Mouse (Mus musculus) bone marrow, adult 2 months (tissue): ENCODE results near the gene Necab3. TPM values are rescaled to one million over a fixed set of nuclear protein-coding genes. Genes with fewer than 3 reads are reported as not detected.

Experiments
- H3K27ac ChIP-seq: fragments of 200-500 bp; 2 replicates; pipeline ENCODE4 v1.5.1; 2012; ENCODE audit warnings: low read depth, mild to moderate bottlenecking, control low read depth, inconsistent platforms, low read length; ENCODE audit not compliant: control insufficient read depth, poor library complexity, insufficient read depth
- H3K4me1 ChIP-seq: fragments of 200-500 bp; 2 replicates; pipeline ENCODE4 v1.6.1; 2011; ENCODE audit warnings: low read length; ENCODE audit not compliant: control insufficient read depth, insufficient read depth
- H3K4me3 ChIP-seq: fragments of 200-500 bp; replicated peaks from 2 replicates; pipeline ENCODE3; 2011; ENCODE audit warnings: mild to moderate bottlenecking, low read depth, low read length, control low read depth; ENCODE audit not compliant: control insufficient read depth
- CTCF ChIP-seq: fragments of 200-500 bp; IDR thresholded peaks from 2 replicates; pipeline ENCODE4 v1.5.1; 2011; ENCODE audit warnings: low read length, control low read depth; ENCODE audit not compliant: control insufficient read depth, insufficient read depth
- POLR2A ChIP-seq: fragments of 200-500 bp; IDR thresholded peaks from 2 replicates; pipeline ENCODE4 v1.6.1; 2011; ENCODE audit warnings: low read depth, mild to moderate bottlenecking, control low read depth, low read length, borderline replicate concordance; ENCODE audit not compliant: control insufficient read depth
- WGBS: fragments of 180-500 bp; shearing (Covaris S2); methylation state at CpG from one replicate; pipeline ENCODE4 v1.1.7; 2018; 5-methylcytosine and 5-hydroxymethylcytosine counted together
- polyA plus RNA-seq: library from polyadenylated mRNA; stranded (reverse); fragments of >200 nt; gene quantifications from 2 replicates; pipeline ENCODE4 v1.2.4, GENCODE M21; 2011; ENCODE audit warnings: low replicate concordance; ENCODE audit not compliant: missing spikeins, insufficient read depth, insufficient read length

Necab3 gene
- polyA plus RNA-seq, 1 experiment = 5.3 TPM

- no peak for TF ChIP-seq CTCF
- TF ChIP-seq POLR2A = no peak
- Histone ChIP-seq H3K27ac (no peak overlapping the region), H3K4me3 (no peak overlapping the region), H3K4me1 (no peaks in the 10 kb centered on the region)
- WGBS = 82% methylated on average over 5 of the region's 5 CpGs
These were observed 37.1 kb upstream of the Necab3 start for GRCm38 (mm10) chr2:154595775-154596174.

- Histone ChIP-seq H3K4me3 (no peak overlapping the region), H3K27ac (no peak overlapping the region), H3K4me1 (no peaks in the 10 kb centered on the region)
- TF ChIP-seq POLR2A = no peak
- peak; percentile 80 for TF ChIP-seq CTCF
- 72% methylated on average over 3 of the region's 3 CpGs for WGBS
These were observed 34.3 kb upstream of the Necab3 start for GRCm38 (mm10) chr2:154593025-154593424.

GRCm38 (mm10) chr2:154591239-154591638, 32.5 kb upstream of the Necab3 start:
- no peak overlapping the region for H3K4me3 ChIP-seq
- H3K4me1 ChIP-seq = no peaks in the 10 kb centered on the region
- TF ChIP-seq CTCF = no peak
- no peak for TF ChIP-seq POLR2A
- 81% methylated on average over 3 of the region's 3 CpGs for WGBS
- no peak overlapping the region for H3K27ac ChIP-seq

GRCm38 (mm10) chr2:154589051-154589450, 30.4 kb upstream of the Necab3 start:
- no peak overlapping the region for H3K27ac ChIP-seq
- no peak overlapping the region for H3K4me3 ChIP-seq
- no peak for TF ChIP-seq CTCF
- no peak for TF ChIP-seq POLR2A
- WGBS = 88% methylated on average over 4 of the region's 4 CpGs
- no peaks in the 10 kb centered on the region for H3K4me1 ChIP-seq

GRCm38 (mm10) chr2:154586405-154586804, 27.7 kb upstream of the Necab3 start:
- H3K4me1 ChIP-seq = no peaks in the 10 kb centered on the region
- H3K27ac ChIP-seq = no peak overlapping the region
- TF ChIP-seq CTCF = peak; percentile 77
- TF ChIP-seq POLR2A = no peak
- 81% methylated on average over 5 of the region's 5 CpGs for WGBS
- H3K4me3 ChIP-seq = no peak overlapping the region

GRCm38 (mm10) chr2:154584931-154585601, 26.4 kb upstream of the Necab3 start:
- H3K4me1 ChIP-seq = no peaks in the 10 kb centered on the region
- 76% methylated on average over 17 of the region's 17 CpGs for WGBS
- H3K4me3 ChIP-seq = no peak overlapping the region
- TF ChIP-seq CTCF (no peak), POLR2A (no peak)
- no peak overlapping the region for H3K27ac ChIP-seq

- H3K27ac ChIP-seq = no peak overlapping the region
- 57% methylated on average over 15 of the region's 15 CpGs for WGBS
- H3K4me1 ChIP-seq = no peaks in the 10 kb centered on the region
- no peak overlapping the region for H3K4me3 ChIP-seq
- TF ChIP-seq CTCF = no peak
- no peak for TF ChIP-seq POLR2A
These were observed 25.5 kb upstream of the Necab3 start for GRCm38 (mm10) chr2:154583906-154584872.

GRCm38 (mm10) chr2:154581421-154581820, 22.7 kb upstream of the Necab3 start:
- Histone ChIP-seq H3K4me1 (no peaks in the 10 kb centered on the region), H3K4me3 (no peak overlapping the region), H3K27ac (no peak overlapping the region)
- TF ChIP-seq POLR2A = no peak
- 0 out of 2 replicates have a peak, but pooled peaks have one; percentile 17 for TF ChIP-seq CTCF
- 91% methylated on average over 1 of the region's 1 CpGs for WGBS
